Mouse (Mus musculus) megakaryocyte, embryonic 14.5 days (primary cell): ENCODE data around the gene Gm6351. TPM values are rescaled to one million over a fixed set of nuclear protein-coding genes. Genes with fewer than 3 reads are reported as not detected.
"Not testable (repeated sequence)": the region's sequence is repeated elsewhere in the genome, so short reads cannot be mapped to it uniquely, and the experiment has no call there.

ENCODE experiments used
- H3K27me3 ChIP-seq: replicated peaks from 2 replicates; pipeline ENCODE3; 2012; ENCODE audit warnings: inconsistent platforms
- H3K36me3 ChIP-seq: replicated peaks from 2 replicates; pipeline ENCODE3; 2012; ENCODE audit warnings: low read length, inconsistent platforms, mixed read lengths
- H3K4me1 ChIP-seq: 2 replicates; pipeline ENCODE4 v1.6.1; 2012; ENCODE audit warnings: inconsistent platforms
- H3K4me3 ChIP-seq: replicated peaks from 2 replicates; pipeline ENCODE3; 2012; ENCODE audit warnings: moderate library complexity, mild to moderate bottlenecking, inconsistent platforms
- H3K9me3 ChIP-seq: 2 replicates; pipeline ENCODE4 v1.6.1; 2012; ENCODE audit warnings: inconsistent platforms
- polyA plus RNA-seq: library from polyadenylated mRNA; stranded (reverse); fragments of >175 nt; gene quantifications from 2 replicates; pipeline ENCODE4 v1.2.3, GENCODE M21; 2012; ENCODE audit warnings: low replicate concordance; ENCODE audit not compliant: insufficient read depth

Gm6351 gene
- not detected in 2 replicates for polyA plus RNA-seq

- H3K27me3 ChIP-seq, H3K4me3 ChIP-seq: not testable (repeated sequence)
These were observed at the start of gene Gm6351 for GRCm38 (mm10) chr5:94076085-94076484. Gene Gm6351, plus strand, starts transcription at chr5:94076385.

GRCm38 (mm10) chr5:94070445-94070844 lies 5.7 kb upstream of the Gm6351 start, which contains the start of gene BC061212:
Gene BC061212, minus strand, starts transcription at chr5:94070545.
- not testable (repeated sequence) for H3K27me3 ChIP-seq, H3K9me3 ChIP-seq

More at GRCm38 (mm10) chr5:94076085-94076484, at the start of gene Gm6351:
- H3K4me1 ChIP-seq, H3K36me3 ChIP-seq, H3K9me3 ChIP-seq: not testable (repeated sequence)

More at GRCm38 (mm10) chr5:94070445-94070844, 5.7 kb upstream of the Gm6351 start, which contains the start of gene BC061212:
- not testable (repeated sequence) for H3K4me1 ChIP-seq, H3K4me3 ChIP-seq, H3K36me3 ChIP-seq

Other genes with a start within 250 kb of the Gm6351 start
- not detected in 2 replicates for gene Gm7792, start 232.6 kb upstream of the Gm6351 start, polyA plus RNA-seq
- not detected in 2 replicates for gene Gm16429, start 147.3 kb upstream of the Gm6351 start, polyA plus RNA-seq
- not detected in 2 replicates for gene BC061212, start 5.8 kb upstream of the Gm6351 start, polyA plus RNA-seq
- gene Gm3106, start 141.6 kb downstream of the Gm6351 start, polyA plus RNA-seq: not detected in 2 replicates
- not detected in 2 replicates for gene A430089I19Rik, start 230.4 kb downstream of the Gm6351 start, polyA plus RNA-seq
- gene Gm6502, start 238.1 kb downstream of the Gm6351 start, polyA plus RNA-seq: not detected in 2 replicates